Mouse (Mus musculus) embryonic facial prominence, embryonic 11.5 days (tissue): Measurements from ENCODE around the gene Copg2. TPM values are rescaled to one million over a fixed set of nuclear protein-coding genes. Genes with fewer than 3 reads are reported as not detected.

Experiments
- ATAC-seq: fragments of 200-750 bp; cut with Nextera tagmentation; replicated peaks from 2 replicates; pipeline ENCODE4 v1.8.0; 2017; ENCODE audit warnings: low read depth; ENCODE audit not compliant: insufficient number of reproducible peaks, low FRiP score, low TSS enrichment
- DNase-seq: peaks from one replicate; pipeline ENCODE4 v3.0.0-alpha.2; 2015; ENCODE audit warnings: low spot score
- H3K27ac ChIP-seq: fragments of 300-500 bp; sonication (generic); replicated peaks from 2 replicates; pipeline ENCODE4 v1.5.1; 2014; ENCODE audit warnings: mild to moderate bottlenecking, low read depth, low read length, control low read depth
- H3K27me3 ChIP-seq: fragments of 300-500 bp; sonication (generic); 2 replicates; pipeline ENCODE4 v1.6.1; 2014; ENCODE audit warnings: mild to moderate bottlenecking, low read length, moderate library complexity, mixed read lengths; ENCODE audit not compliant: control insufficient read depth, insufficient read depth
- H3K36me3 ChIP-seq: fragments of 300-500 bp; sonication (generic); replicated peaks from 2 replicates; pipeline ENCODE4 v1.6.1; 2014; ENCODE audit warnings: low read depth, mild to moderate bottlenecking, low read length, moderate library complexity, mixed read lengths; ENCODE audit not compliant: control insufficient read depth, insufficient read depth
- H3K4me1 ChIP-seq: fragments of 300-500 bp; sonication (generic); 2 replicates; pipeline ENCODE4 v1.6.1; 2014; ENCODE audit warnings: low read length, mixed read lengths; ENCODE audit not compliant: control insufficient read depth, insufficient read depth
- H3K4me2 ChIP-seq: fragments of 300-500 bp; sonication (generic); 2 replicates; pipeline ENCODE4 v1.6.1; 2014; ENCODE audit warnings: low read depth, mild to moderate bottlenecking, control low read depth, low read length, moderate library complexity
- H3K4me3 ChIP-seq: fragments of 300-500 bp; sonication (generic); 2 replicates; pipeline ENCODE4 v1.5.1; 2014; ENCODE audit warnings: low read depth, low read length, control low read depth
- H3K9ac ChIP-seq: fragments of 300-500 bp; sonication (generic); replicated peaks from 2 replicates; pipeline ENCODE4 v1.6.1; 2014; ENCODE audit warnings: mild to moderate bottlenecking, control low read depth, low read length
- H3K9me3 ChIP-seq: fragments of 300-500 bp; sonication (generic); replicated peaks from 2 replicates; pipeline ENCODE4 v1.6.1; 2016; ENCODE audit warnings: mild to moderate bottlenecking, low read length, inconsistent platforms, mixed read lengths; ENCODE audit not compliant: control insufficient read depth
- WGBS: fragments of 180-500 bp; shearing (Covaris S2); extraction: QIAGEN DNeasy Blood & Tissue Kit; methylation state at CpG from one replicate; pipeline ENCODE4 v1.1.7; 2014; 5-methylcytosine and 5-hydroxymethylcytosine counted together
- polyA plus RNA-seq: library from polyadenylated mRNA; unstranded; fragments of >200 nt; fragmentation: Nextera tagmentation; extraction: Ambion mirVana; gene quantifications from 2 replicates; pipeline ENCODE4 v1.2.1, GENCODE M21; 2014

The Copg2 gene
- polyA plus RNA-seq, 1 experiment from 2014 or later: 33.8 TPM

DNA sequence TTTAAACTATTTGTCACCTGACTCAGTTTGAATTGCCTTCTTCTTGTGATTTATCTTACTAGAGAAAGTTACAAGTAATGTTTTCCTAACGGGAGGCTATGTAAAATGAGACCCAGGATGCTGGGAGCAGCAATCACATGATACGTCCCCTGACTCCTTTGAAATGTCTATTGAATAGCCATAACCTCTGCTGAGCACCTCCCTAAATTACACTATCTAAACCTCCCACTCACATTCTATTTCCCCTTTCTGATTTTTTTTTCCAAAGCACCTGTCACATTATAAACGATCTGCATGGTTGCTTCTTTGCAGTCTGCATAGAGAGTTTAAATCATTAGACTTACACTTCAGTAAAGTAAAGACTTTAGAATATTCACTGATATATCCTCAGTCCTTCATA lies 7.4 kb upstream of the Copg2 start:
- DNase-seq (no peak), ATAC-seq (no peak)
- Histone ChIP-seq H3K4me1 (no peaks in the 10 kb centered on the region), H3K36me3 (no peaks in the 10 kb centered on the region), H3K27me3 (no peaks in the 10 kb centered on the region), H3K9me3 (no peaks in the 10 kb centered on the region), H3K9ac (no peak overlapping the region), H3K4me3 (no peak overlapping the region), H3K4me2 (no peak overlapping the region), H3K27ac (no peak overlapping the region)
- WGBS: 52% methylated on average over 3 of the region's 3 CpGs

DNA sequence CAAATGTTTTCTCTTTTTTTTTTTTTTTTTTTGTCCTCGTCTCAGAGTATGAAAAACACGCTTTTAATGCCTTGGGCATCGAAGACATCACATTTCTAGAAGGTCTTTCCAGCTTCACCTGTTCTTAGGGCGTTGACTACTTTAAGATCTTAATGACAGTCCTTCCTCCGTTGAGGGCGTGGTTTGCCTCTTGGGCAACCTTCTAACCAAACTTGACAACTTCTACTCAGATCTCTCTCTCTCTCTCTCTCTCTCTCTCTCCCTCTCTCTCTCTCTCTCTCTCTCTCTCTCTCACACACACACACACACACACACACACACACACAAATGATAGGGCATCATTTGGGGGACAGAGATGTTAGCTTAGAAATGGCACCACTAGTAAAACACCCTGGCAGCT lies 926 bp upstream of the Copg2 start:
- H3K9ac ChIP-seq: no peak overlapping the region
- H3K4me1 ChIP-seq: no peaks in the 10 kb centered on the region
- ATAC-seq (no peak), DNase-seq (no peak)
- WGBS: 74% methylated on average over 6 of the region's 6 CpGs
- no peak overlapping the region for H3K4me2 ChIP-seq
- H3K27ac ChIP-seq: no peak overlapping the region; the same call in 1 of the 2 replicates
- no peak overlapping the region for H3K4me3 ChIP-seq
- no peaks in the 10 kb centered on the region for H3K27me3 ChIP-seq
- no peaks in the 10 kb centered on the region for H3K9me3 ChIP-seq
- H3K36me3 ChIP-seq: no peaks in the 10 kb centered on the region

DNA sequence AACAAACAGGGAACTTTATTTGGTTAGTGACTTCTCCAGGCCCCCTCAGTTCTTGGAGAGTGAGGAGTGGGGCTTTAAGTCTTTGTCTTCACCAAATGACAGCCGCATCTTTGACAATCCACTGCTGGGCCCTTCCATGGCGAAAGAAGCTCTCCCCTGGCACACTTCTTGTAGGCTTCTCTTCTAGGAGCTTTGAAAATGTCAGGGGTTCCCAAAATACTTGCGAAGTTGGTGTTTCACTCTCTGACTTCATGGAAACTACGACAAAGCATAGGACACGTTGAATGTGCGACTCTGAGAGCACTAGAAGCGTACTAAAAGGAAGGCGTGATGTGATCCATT lies 363 bp upstream of the Copg2 start:
- peak overlapping the region; percentile 54 for H3K4me2 ChIP-seq
- no peaks in the 10 kb centered on the region for H3K4me1 ChIP-seq
- H3K9ac ChIP-seq: peak overlapping the region; percentile 79
- H3K36me3 ChIP-seq: no peaks in the 10 kb centered on the region
- DNase-seq (peak; percentile 12), ATAC-seq (no peak)
- peak overlapping the region; percentile 92 for H3K27ac ChIP-seq
- H3K27me3 ChIP-seq: no peaks in the 10 kb centered on the region
- WGBS: 19% methylated on average over 8 of the region's 8 CpGs
- no peaks in the 10 kb centered on the region for H3K9me3 ChIP-seq
- H3K4me3 ChIP-seq: peak overlapping the region; percentile 66

DNA sequence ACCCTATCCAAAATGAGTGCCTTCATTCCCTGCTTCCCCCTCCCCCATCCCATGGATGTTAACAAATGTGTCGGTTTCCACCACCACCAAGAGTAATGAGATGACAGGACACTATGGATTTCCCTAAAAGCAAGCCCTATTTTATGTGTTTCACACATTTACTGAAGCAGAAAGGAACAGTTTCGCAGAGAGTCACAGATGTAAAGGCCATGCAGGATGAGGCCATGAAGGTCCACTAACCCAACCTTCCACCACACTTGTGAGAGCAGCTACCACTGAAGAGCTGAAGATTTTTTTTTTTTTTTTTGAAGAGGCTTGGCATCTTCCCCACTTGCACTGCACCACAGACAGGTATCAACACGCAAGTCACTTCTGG lies 787 bp downstream of the Copg2 start:
- H3K27ac ChIP-seq: peak overlapping the region; percentile 92
- H3K27me3 ChIP-seq: no peaks in the 10 kb centered on the region
- peak overlapping the region; percentile 54 for H3K4me2 ChIP-seq
- no peaks in the 10 kb centered on the region for H3K9me3 ChIP-seq
- ATAC-seq (no peak; the same call in 1 of the 2 replicates), DNase-seq (peak; percentile 24)
- 23% methylated on average over 3 of the region's 3 CpGs for WGBS
- peak overlapping the region; percentile 79 for H3K9ac ChIP-seq
- H3K4me1 ChIP-seq: no peaks in the 10 kb centered on the region
- no peaks in the 10 kb centered on the region for H3K36me3 ChIP-seq
- peak overlapping the region; percentile 66 for H3K4me3 ChIP-seq

DNA sequence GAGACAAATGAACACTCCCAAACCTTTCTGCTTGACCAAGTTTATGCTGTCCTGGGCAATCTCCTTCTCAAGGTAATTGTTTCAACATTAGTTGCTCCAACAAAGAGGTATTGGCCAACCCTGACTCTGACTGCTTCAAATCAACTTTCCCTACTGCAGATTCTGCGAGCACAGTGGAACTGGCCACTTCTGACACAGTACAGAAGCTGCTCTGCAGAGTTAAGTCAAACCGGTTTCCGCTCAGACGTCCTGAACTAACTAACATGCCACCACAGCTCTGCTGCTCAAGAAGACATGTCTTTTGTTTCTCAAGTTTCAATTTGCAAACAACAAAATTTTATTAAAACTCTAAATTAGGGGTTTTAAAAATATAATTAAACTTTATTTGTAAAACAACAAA lies 3.5 kb downstream of the Copg2 start:
- WGBS: 72% methylated on average over 4 of the region's 4 CpGs
- Histone ChIP-seq H3K36me3 (no peaks in the 10 kb centered on the region), H3K9me3 (no peaks in the 10 kb centered on the region), H3K4me3 (no peak overlapping the region), H3K27ac (no peak overlapping the region), H3K4me1 (no peaks in the 10 kb centered on the region), H3K27me3 (no peaks in the 10 kb centered on the region), H3K9ac (no peak overlapping the region), H3K4me2 (no peak overlapping the region)
- DNase-seq (peak; percentile 37), ATAC-seq (no peak)

DNA sequence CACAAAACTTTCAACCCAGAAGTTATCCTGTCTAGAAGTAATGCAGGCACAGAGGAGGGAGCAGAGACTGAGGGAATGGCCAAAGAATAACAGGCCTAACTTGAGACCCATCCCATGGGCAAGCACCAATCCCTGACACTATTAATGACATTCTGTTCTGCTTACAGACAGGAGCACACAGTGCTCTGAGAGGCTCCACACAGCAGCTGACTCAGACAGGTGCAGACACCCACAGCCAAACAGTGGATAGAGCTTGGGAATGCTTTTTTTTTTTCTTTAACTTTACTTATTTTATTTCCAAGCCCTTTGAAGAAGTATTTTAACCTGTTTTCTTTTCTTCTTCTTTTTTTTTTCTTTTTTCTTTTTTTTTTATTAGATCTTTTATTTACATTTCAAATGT lies 4.8 kb downstream of the Copg2 start:
- ATAC-seq (no peak), DNase-seq (no peak)
- Histone ChIP-seq H3K4me3 (no peak overlapping the region), H3K27me3 (no peaks in the 10 kb centered on the region), H3K27ac (no peak overlapping the region), H3K9ac (no peak overlapping the region), H3K4me2 (no peak overlapping the region), H3K9me3 (no peaks in the 10 kb centered on the region), H3K36me3 (no peaks in the 10 kb centered on the region), H3K4me1 (no peaks in the 10 kb centered on the region)

DNA sequence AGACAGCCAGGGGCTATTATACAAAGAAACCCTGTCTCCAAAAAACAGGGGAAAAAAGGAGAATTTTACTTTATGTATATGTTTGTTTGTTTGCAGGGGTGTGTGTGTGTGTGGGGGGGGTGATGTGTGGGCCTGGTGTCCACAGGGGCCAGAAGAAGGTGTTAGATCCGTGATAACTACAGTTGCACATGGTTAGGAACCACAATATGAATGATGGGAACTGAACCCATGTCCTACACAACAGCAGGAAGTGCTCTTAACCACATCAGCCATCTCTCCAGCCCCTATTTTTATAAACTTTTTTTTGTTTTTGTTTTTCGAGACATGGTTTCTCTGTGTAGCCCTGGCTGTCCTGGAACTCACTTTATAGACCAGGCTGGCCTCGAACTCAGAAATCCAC lies 11.7 kb downstream of the Copg2 start:
- no peak overlapping the region for H3K27ac ChIP-seq
- H3K4me1 ChIP-seq: no peaks in the 10 kb centered on the region
- H3K9me3 ChIP-seq: no peaks in the 10 kb centered on the region
- no peak overlapping the region for H3K4me2 ChIP-seq
- no peak overlapping the region for H3K4me3 ChIP-seq
- no peak overlapping the region for H3K9ac ChIP-seq
- H3K27me3 ChIP-seq: no peaks in the 10 kb centered on the region
- 93% methylated on average over 3 of the region's 3 CpGs for WGBS
- no peak for ATAC-seq
- H3K36me3 ChIP-seq: no peaks in the 10 kb centered on the region
- no peak for DNase-seq

DNA sequence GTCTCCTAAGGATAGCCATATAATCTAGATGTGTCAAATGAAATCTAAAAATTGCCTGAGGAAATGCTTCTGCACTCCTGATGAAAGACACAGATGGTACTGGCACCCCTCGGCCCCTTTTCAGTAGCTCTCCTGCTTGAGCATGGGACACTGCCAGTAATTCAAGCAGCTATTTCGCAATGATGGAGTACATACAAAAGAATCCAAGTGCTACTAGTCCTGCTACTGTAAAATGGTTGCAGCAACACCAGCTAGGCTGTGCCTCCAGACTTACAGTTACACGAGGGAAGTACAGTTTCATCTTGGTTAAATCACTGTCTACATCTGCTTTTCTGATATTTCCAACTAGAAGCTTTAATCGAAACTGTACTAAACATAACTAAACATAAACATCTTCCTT lies 13.1 kb downstream of the Copg2 start:
- H3K9ac ChIP-seq: no peak overlapping the region
- no peak overlapping the region for H3K4me2 ChIP-seq
- H3K4me1 ChIP-seq: no peaks in the 10 kb centered on the region
- H3K27me3 ChIP-seq: no peaks in the 10 kb centered on the region
- H3K36me3 ChIP-seq: no peaks in the 10 kb centered on the region
- no peak for DNase-seq
- no peak for ATAC-seq
- no peaks in the 10 kb centered on the region for H3K9me3 ChIP-seq
- H3K27ac ChIP-seq: no peak overlapping the region
- no peak overlapping the region for H3K4me3 ChIP-seq
- WGBS: 85% methylated on average over 4 of the region's 4 CpGs

DNA sequence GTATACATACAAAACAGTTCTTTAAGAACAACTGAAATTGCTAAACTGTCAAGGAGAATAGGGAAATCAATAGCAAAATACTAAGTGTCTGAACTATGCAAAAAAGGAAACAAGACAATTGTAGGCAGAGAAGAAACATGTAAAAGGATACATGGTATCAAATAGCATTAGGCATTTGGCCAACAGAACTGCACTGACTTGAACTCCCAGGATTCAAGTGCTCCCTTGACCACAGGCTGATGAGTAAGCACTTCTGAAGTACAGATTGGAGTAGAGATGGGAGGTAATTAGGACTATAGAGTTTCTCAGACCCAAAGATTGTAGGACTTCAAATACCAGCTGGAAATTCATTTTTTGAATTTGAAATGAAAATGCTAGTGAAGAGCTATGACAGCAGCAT lies 19.9 kb downstream of the Copg2 start:
- ATAC-seq (no peak), DNase-seq (no peak)
- Histone ChIP-seq H3K4me3 (no peak overlapping the region), H3K4me2 (no peak overlapping the region), H3K27me3 (no peaks in the 10 kb centered on the region), H3K36me3 (no peaks in the 10 kb centered on the region), H3K27ac (no peak overlapping the region), H3K4me1 (no peaks in the 10 kb centered on the region), H3K9ac (no peak overlapping the region), H3K9me3 (no peaks in the 10 kb centered on the region)
